Mouse (Mus musculus): ENCODE data around the gene Olfr291.

The Olfr291 gene

DNA sequence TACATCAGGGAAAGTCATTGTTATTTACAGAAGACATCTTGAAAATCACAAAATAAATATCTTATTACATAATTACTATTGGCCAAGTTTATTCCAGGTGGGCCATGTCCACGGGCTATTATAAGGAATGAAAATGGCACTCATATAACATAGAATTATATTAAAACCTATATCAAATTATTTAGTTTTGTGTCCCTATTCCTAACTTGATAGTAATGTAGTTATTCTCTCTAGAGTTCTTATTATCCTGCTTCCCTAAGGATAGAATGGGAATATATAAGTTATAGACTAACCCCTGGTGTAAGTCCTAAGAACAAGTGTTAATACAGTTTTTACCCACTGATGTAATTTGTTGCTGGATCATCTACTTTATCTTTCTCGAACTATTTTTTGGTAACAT, at the start of gene Olfr291:
Gene Olfr291, plus strand, starts transcription at position 301 of the 400 bp plus-strand sequence.
- DNase-seq (ENCODE audit: low spot score in 2 of 2): no peak

DNA sequence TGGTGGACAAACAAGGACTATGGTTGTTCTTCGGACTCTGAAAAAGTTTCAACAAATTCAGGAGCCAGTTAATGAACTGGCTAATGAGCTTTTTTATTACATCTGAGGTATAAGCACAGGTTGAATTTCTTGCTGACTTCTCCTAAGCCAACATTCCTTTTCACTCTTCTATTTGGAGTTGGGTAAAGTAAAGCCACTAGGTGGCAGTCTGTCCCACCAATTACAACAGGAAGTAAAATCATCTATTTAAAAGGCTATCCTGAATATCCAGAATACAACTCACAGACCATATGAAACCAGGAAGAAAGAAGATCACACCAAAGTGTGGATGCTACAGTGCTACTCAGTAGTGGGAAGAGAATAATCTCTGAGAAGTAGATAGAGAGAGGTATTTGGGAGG, 48.1 kb upstream of the Olfr291 start:
- DNase-seq (ENCODE audit: low spot score in 2 of 2): no peak

DNA sequence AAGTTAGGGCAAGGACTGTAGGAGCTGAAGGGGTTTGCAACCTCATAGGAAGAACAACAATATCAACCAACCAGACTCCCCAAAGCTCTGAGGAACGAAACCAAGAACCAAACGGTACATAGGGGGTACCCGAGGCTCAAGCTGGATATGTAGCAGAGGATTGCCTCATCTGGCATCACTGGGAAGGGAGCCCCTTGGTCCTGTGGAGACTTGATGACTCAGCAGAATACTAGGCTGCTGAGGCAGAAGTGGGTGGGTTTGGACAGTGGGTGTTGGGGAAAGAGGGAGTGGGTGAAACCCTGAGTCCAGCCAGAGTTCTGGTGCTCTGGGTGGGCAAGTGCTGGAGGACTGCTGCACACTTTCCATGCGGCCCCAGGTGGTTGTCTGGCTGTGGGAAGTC, 47.2 kb upstream of the Olfr291 start:
- no peak for DNase-seq (ENCODE audit: low spot score in 2 of 2)

DNA sequence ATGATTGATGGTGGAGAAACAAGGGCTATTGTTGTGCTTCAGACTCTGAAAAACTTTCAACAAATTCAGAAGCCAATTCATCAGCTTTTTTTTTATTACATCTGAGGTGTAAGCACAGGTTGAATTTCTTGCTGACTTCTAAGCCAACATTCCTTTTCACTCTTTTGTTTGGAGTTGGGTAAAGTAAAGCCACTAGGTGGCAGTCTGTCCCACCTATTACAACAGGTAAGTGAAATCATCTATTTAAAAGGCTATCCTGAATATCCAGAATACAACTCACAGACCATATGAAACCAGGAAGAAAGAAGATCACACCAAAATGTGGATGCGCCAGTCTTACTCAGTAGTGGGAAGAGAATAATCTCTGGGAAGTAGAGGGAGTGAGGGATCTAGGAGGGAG, 31.2 kb downstream of the Olfr291 start:
- DNase-seq (ENCODE audit: low spot score in 2 of 2): no peak

All from spleen, postnatal 36 days (tissue).